Mouse (Mus musculus) limb, embryonic 13.5 days (tissue): ENCODE data around the gene Csrnp2. TPM values are rescaled to one million over a fixed set of nuclear protein-coding genes. Genes with fewer than 3 reads are reported as not detected.
A peak's percentile ranks its signal among the peaks of the same experiment; 100 is the strongest.

Experiments used
- ATAC-seq: fragments of 200-750 bp; cut with Nextera tagmentation; 2 replicates; pipeline ENCODE4 v1.8.0; 2017; ENCODE audit warnings: low read depth, moderate number of reproducible peaks, moderate TSS enrichment; ENCODE audit not compliant: low FRiP score
- H3K27ac ChIP-seq: fragments of 300-500 bp; sonication (generic); 2 replicates; pipeline ENCODE4 v1.5.1; 2015; ENCODE audit warnings: inconsistent platforms, mild to moderate bottlenecking, moderate library complexity
- H3K27me3 ChIP-seq: fragments of 300-500 bp; sonication (generic); 2 replicates; pipeline ENCODE4 v1.6.1; 2015; ENCODE audit warnings: mild to moderate bottlenecking, inconsistent platforms
- H3K36me3 ChIP-seq: fragments of 300-500 bp; sonication (generic); 2 replicates; pipeline ENCODE4 v1.6.1; 2015; ENCODE audit warnings: inconsistent platforms, mild to moderate bottlenecking, moderate library complexity
- H3K4me1 ChIP-seq: fragments of 300-500 bp; sonication (generic); 2 replicates; pipeline ENCODE4 v1.6.1; 2015; ENCODE audit warnings: inconsistent platforms
- H3K4me2 ChIP-seq: fragments of 300-500 bp; sonication (generic); replicated peaks from 2 replicates; pipeline ENCODE4 v1.6.1; 2015; ENCODE audit warnings: inconsistent platforms, mild to moderate bottlenecking, moderate library complexity
- H3K4me3 ChIP-seq: fragments of 300-500 bp; sonication (generic); 2 replicates; pipeline ENCODE4 v1.5.1; 2015; ENCODE audit warnings: moderate library complexity, mild to moderate bottlenecking, inconsistent platforms
- H3K9ac ChIP-seq: fragments of 300-500 bp; sonication (generic); 2 replicates; pipeline ENCODE4 v1.6.1; 2015; ENCODE audit warnings: mild to moderate bottlenecking, inconsistent platforms
- H3K9me3 ChIP-seq: fragments of 300-500 bp; sonication (generic); 2 replicates; pipeline ENCODE4 v1.6.1; 2016; ENCODE audit warnings: inconsistent platforms
- WGBS: fragments of 180-500 bp; shearing (Covaris S2); methylation state at CpG from one replicate; pipeline ENCODE4 v1.1.7; 2015; 5-methylcytosine and 5-hydroxymethylcytosine counted together
- polyA plus RNA-seq: library from polyadenylated mRNA; unstranded; fragments of >200 nt; fragmentation: Nextera tagmentation; extraction: Ambion mirVana; gene quantifications from 2 replicates; pipeline ENCODE4 v1.2.1, GENCODE M21; 2015

Gene Csrnp2
- polyA plus RNA-seq, 1 experiment from 2014 or later, result 24.9 TPM

DNA sequence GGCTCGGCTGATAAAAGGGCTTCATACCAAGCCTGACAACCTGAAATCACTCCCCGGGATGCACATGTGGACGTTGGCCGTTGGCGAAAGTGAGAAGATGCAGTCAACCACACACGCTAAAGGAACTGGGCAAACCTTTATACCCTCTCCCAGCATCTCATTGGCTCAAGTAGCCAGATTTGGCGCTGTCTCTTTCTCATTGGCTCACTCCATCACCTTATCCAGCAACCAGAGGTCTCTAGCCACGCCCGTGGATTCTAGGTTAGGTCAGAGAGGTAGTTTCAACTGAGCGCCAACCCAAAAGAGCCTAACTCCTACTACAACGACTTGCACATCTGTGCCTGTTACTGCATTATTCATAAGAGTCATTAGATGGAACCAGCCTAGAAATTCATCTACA lies 42.8 kb downstream of the Csrnp2 start:
- Histone ChIP-seq H3K27me3 (no peaks in the 10 kb centered on the region), H3K4me2 (no peak overlapping the region), H3K9me3 (no peaks in the 10 kb centered on the region), H3K9ac (no peak overlapping the region), H3K4me1 (peaks cover 7% of the 10 kb centered on the region), H3K27ac (no peak overlapping the region), H3K4me3 (no peak overlapping the region), H3K36me3 (no peaks in the 10 kb centered on the region)
- ATAC-seq, result no peak
- 82% methylated on average over 11 of the region's 11 CpGs for WGBS

DNA sequence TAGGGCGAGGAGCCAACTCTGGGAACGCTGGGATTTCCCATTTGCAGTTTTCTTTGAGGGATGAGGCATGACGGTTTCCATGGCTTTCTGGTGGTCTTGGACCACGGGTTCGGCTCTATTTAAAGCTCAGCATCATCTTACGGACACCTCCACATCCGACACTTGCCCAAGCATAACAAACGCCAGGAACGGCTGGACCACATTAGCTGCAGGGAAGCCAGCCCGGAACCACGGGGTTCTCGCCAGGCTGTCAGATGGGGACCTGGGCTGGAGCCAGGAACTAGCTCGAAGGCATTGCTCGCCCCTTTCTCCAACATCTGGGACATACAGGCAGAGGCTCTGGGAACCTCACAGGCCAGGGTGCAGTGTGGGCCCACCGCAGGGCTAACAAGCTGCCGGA lies 44.0 kb downstream of the Csrnp2 start:
- Histone ChIP-seq H3K4me3 (no peak overlapping the region), H3K4me1 (peaks cover 7% of the 10 kb centered on the region), H3K36me3 (no peaks in the 10 kb centered on the region), H3K4me2 (no peak overlapping the region), H3K27me3 (no peaks in the 10 kb centered on the region), H3K27ac (no peak overlapping the region), H3K9ac (no peak overlapping the region), H3K9me3 (no peaks in the 10 kb centered on the region)
- 52% methylated on average over 16 of the region's 16 CpGs for WGBS
- no peak for ATAC-seq

DNA sequence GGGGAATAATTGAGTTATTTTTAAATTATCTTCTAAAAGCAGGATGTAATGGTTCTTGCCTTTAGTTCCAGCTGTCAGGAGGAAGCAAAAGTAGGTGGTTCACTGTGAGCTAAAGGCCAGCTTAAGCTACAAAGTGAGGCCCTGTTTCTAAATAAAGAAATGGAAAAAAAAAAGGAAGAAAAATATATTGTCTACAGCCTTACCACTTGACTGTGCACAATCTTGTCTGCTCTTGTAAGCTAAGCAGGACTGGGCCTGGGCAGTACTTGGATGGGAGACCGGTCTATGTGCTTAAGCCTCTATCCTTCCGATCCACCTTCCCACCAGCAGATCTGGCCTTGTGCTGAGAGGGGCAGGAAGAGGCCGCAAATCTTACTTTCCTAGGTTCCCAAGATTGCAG lies 45.8 kb downstream of the Csrnp2 start:
- Histone ChIP-seq H3K4me3 (no peak overlapping the region), H3K4me2 (no peak overlapping the region), H3K27ac (no peak overlapping the region), H3K9me3 (no peaks in the 10 kb centered on the region), H3K27me3 (no peaks in the 10 kb centered on the region), H3K4me1 (peaks cover 7% of the 10 kb centered on the region), H3K36me3 (no peaks in the 10 kb centered on the region), H3K9ac (no peak overlapping the region)
- WGBS, result 88% methylated on average over 3 of the region's 3 CpGs
- no peak for ATAC-seq

DNA sequence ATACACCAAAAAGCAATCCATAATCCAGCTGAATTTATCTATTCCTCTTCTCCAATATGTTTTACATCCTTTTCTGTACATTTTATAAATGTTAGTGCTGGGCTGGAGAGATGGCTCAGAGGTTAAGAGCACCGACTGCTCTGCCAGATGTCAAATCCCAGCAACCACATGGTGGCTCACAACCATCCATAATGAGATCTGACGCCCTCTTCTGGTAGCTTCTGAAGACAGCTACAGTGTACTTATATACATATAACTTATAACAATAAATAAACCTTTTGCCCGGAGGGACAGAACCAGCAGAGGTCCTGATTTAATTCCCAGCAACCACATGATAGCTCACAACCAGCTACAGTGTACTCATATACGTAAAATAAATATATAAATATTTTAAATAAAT lies 46.7 kb downstream of the Csrnp2 start:
- no peak for ATAC-seq
- Histone ChIP-seq H3K27ac (no peak overlapping the region), H3K4me2 (no peak overlapping the region), H3K36me3 (no peaks in the 10 kb centered on the region), H3K9ac (no peak overlapping the region), H3K27me3 (no peaks in the 10 kb centered on the region), H3K4me1 (peaks cover 15% of the 10 kb centered on the region), H3K9me3 (no peaks in the 10 kb centered on the region), H3K4me3 (no peak overlapping the region)
- 73% methylated on average over 4 of the region's 4 CpGs for WGBS

DNA sequence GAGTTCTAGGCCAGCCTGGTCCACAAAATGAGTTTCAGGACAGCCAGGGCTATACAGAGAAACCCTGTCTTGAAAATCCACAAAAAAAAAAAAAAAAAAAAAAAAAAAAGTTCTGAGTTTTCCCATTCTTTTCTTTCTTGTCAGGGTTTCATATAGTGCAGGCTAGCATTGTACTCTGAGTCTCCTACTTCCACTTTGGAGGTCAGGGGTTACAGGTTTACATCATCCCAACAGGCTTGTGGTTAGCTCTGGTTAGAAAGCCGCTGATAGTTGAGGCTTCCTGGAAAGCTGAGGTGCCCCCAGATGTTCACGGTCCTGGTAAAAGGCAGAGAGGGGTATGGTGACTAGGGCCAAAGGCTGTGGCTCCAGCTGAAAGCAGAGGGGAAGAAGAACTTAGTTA lies 48.4 kb downstream of the Csrnp2 start:
- Histone ChIP-seq H3K27me3 (no peaks in the 10 kb centered on the region), H3K9ac (no peak overlapping the region), H3K4me1 (peaks cover 15% of the 10 kb centered on the region), H3K4me2 (no peak overlapping the region), H3K36me3 (no peaks in the 10 kb centered on the region), H3K27ac (no peak overlapping the region), H3K9me3 (no peaks in the 10 kb centered on the region), H3K4me3 (no peak overlapping the region)
- no peak for ATAC-seq
- 69% methylated on average over 2 of the region's 2 CpGs for WGBS

DNA sequence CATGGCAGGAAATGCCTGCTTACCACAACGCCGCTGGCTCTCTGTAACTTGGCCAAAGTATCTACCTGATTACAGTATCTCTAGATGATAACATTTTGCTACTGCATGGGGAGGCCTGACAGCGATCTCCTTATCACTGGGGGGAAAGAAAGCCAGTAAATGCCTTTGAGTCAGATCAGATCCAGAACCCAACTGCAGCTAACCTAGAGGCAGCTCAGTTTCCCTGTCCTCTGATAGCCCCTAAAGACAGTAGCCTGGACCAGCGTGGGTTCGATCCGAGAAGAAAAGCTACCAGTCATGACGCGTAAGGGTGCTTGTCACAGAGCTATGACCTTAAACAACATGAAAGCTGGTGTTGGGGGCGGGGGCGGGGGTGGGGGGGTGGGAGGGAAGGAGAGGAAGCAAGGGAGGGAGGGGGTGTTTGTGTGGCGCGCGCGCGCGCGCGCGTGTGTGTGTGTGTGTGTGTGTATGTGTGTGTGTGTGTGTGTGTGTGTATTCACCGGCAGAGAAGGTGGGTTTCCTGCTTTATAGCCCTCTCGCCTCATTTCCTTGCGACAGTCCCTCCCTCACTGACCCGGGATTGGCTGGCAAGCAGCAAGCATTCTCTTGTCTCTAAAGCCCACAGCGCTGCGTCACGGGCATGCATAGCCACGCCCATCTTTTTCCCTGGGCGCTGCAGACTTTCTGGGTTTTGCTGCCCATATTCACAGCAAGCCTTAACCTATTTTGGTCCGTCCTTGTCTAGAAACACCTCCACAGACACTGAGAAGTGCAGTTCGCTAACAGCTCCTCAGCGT lies 52.0 kb downstream of the Csrnp2 start:
- Histone ChIP-seq H3K27ac (peak overlapping the region; percentile 86), H3K4me1 (peaks cover 8% of the 10 kb centered on the region; the same call in 1 of the 2 replicates), H3K27me3 (no peaks in the 10 kb centered on the region), H3K36me3 (no peaks in the 10 kb centered on the region), H3K4me2 (peak overlapping the region; percentile 70), H3K9me3 (no peaks in the 10 kb centered on the region), H3K4me3 (peak overlapping the region; percentile 47), H3K9ac (peak overlapping the region; percentile 65)
- ATAC-seq, result peak; percentile 96
- WGBS, result 8% methylated on average over 20 of the region's 31 CpGs

DNA sequence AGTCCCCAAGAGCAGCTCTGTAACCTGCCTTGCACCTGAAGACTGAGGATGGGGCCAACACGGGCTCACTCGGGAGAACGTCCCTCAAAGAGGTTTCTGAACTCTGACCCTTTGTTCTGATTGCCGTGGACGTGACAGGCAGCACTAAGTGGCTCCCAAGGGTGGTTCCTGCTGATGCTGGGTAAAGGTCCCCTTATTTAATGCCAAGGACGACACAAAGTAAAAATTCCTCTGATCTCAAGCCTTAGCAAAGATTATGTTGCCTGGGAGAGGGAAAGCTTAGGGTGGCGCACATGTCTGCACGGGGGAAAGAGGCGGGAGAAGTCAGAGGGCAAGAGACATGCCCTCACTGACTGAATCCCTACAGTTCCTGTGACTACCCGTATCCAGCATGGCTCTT lies 58.8 kb downstream of the Csrnp2 start:
- no peak for ATAC-seq
- Histone ChIP-seq H3K4me1 (no peaks in the 10 kb centered on the region), H3K27ac (no peak overlapping the region), H3K9me3 (no peaks in the 10 kb centered on the region), H3K36me3 (no peaks in the 10 kb centered on the region), H3K4me2 (no peak overlapping the region), H3K4me3 (no peak overlapping the region), H3K9ac (no peak overlapping the region), H3K27me3 (no peaks in the 10 kb centered on the region)
- 73% methylated on average over 10 of the region's 10 CpGs for WGBS

DNA sequence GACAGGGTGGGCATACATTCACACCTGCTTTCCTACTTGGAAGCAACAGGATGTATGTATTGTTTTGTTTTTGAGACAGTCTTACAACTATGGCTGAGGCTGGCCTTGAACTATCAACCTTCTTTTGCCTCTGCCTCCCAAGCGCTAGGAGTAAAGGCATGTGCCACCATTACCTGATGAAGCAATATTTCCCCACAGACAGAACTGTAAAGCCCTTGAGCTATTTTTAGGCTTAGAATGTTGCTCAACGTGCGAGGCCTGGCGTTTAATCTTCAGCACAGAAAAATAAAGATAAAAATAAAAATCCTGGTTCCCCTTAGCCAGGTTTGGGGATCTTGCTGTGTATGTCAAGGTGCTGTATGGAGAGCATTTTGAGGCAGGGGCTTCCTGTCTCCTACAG lies 59.2 kb downstream of the Csrnp2 start:
- WGBS, result 79% methylated on average over 4 of the region's 4 CpGs
- Histone ChIP-seq H3K36me3 (no peaks in the 10 kb centered on the region), H3K9ac (no peak overlapping the region), H3K4me1 (no peaks in the 10 kb centered on the region), H3K27me3 (no peaks in the 10 kb centered on the region), H3K4me3 (no peak overlapping the region), H3K27ac (no peak overlapping the region), H3K9me3 (no peaks in the 10 kb centered on the region), H3K4me2 (no peak overlapping the region)
- ATAC-seq, result no peak

DNA sequence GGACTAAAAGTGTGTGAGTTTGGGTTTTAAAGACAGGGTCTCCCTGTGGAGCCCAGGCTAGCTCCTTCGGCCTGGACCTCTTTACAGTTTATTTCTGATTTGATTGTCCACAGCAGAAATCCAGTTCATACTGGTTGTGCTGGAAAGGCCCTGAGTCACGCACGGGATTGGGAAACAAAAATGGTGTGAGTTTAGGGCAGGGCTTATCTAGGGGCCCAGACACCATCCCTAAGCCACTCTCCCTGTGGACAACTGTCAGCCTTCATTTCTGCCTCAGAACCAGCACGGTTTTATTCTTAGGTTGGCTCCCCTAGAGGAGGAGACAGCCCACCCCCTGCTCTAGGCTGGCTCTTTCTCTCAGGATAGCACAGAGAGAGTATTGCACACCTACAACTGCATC lies 62.1 kb downstream of the Csrnp2 start:
- Histone ChIP-seq H3K4me2 (no peak overlapping the region), H3K27me3 (no peaks in the 10 kb centered on the region), H3K4me1 (peaks cover 4% of the 10 kb centered on the region; the same call in 1 of the 2 replicates), H3K4me3 (no peak overlapping the region), H3K27ac (no peak overlapping the region), H3K9ac (no peak overlapping the region), H3K9me3 (no peaks in the 10 kb centered on the region), H3K36me3 (no peaks in the 10 kb centered on the region)
- WGBS, result 67% methylated on average over 4 of the region's 4 CpGs
- no peak for ATAC-seq

DNA sequence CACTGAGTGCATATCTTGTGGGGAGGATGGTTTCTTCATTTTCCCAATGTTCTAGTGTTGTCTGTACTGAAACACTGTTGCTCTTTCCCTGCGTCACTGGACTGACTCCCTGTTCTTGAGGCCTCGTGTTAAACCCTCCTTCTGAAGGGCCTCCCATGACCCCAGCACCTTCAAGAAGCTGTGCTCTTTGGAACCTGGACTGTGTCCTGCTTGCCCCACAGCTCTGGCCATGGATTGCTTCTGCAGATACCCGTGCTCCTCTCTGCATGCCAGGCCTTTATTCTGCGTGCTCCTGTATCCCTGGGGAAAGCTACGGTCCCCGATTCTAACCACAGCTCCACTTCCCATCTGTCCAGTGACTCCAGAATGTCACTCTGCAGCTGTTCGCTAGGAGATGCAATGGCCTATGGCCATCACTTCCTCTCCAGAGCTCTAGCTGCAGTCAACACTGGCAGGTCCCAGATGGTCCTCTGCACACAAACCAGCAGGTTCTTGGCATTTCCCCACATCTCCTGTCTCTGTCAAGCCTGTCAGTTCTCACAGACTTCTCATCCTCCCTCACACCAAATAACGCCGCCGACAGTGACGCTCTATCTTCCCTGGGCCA lies 65.2 kb downstream of the Csrnp2 start:
- no peak overlapping the region for H3K4me2 ChIP-seq
- 77% methylated on average over 11 of the region's 11 CpGs for WGBS
- H3K27ac ChIP-seq, result no peak overlapping the region
- peaks cover 5% of the 10 kb centered on the region; the same call in 1 of the 2 replicates for H3K4me1 ChIP-seq
- H3K9ac ChIP-seq, result no peak overlapping the region
- ATAC-seq, result no peak
- H3K9me3 ChIP-seq, result no peaks in the 10 kb centered on the region
- no peak overlapping the region for H3K4me3 ChIP-seq
- peaks cover 5% of the 10 kb centered on the region; the same call in 1 of the 2 replicates for H3K27me3 ChIP-seq
- no peaks in the 10 kb centered on the region for H3K36me3 ChIP-seq
